Mouse (Mus musculus) lung, postnatal 0 days (tissue): Measurements from ENCODE around the gene 4930426L09Rik.

Experiments used
- CTCF ChIP-seq: IDR thresholded peaks from 2 replicates; pipeline ENCODE4 v1.5.1; 2016; ENCODE audit warnings: antibody characterized with exemption, mild to moderate bottlenecking
- EP300 ChIP-seq: IDR thresholded peaks from 2 replicates; pipeline ENCODE4 v1.6.1; 2016; ENCODE audit warnings: antibody characterized with exemption, mild to moderate bottlenecking, control low read depth

- TF ChIP-seq EP300: no peak
- no peak for TF ChIP-seq CTCF
Observed at GRCm38 (mm10) chr2:18970461-18970860, 27.7 kb upstream of the 4930426L09Rik start.
